Mouse (Mus musculus) bone marrow, adult 2 months (tissue): ENCODE measurements around the gene Adam6b.
"Not testable (repeated sequence)": the region's sequence is repeated elsewhere in the genome, so short reads cannot be mapped to it uniquely, and the experiment has no call there.

Experiments used
- CTCF ChIP-seq: fragments of 200-500 bp; IDR thresholded peaks from 2 replicates; pipeline ENCODE4 v1.5.1; 2011; ENCODE audit warnings: low read length, control low read depth; ENCODE audit not compliant: control insufficient read depth, insufficient read depth
- POLR2A ChIP-seq: fragments of 200-500 bp; IDR thresholded peaks from 2 replicates; pipeline ENCODE4 v1.6.1; 2011; ENCODE audit warnings: low read depth, mild to moderate bottlenecking, control low read depth, low read length, borderline replicate concordance; ENCODE audit not compliant: control insufficient read depth

DNA sequence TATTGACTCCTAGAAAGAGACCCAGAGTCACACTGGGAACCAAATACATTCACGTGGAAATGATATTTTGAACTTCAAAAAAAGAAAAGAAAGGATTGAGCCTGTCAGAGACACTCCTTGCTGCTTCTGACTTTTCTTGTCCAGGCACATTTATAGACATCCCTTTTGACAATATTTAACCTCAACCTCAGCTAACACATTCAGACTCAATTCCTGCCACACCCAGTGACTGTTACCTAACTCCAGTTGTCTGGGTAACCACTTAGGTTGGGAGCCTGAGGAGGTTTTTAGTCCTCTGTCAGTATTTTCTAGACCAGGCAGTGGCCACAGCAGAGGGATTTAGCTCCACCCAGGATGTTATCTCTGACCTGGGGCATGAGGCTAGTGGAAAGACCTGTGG is at the start of gene Adam6b:
- not testable (repeated sequence) for TF ChIP-seq CTCF, POLR2A
